Mouse (Mus musculus): ENCODE data around the gene Gabrd.
A peak's percentile ranks its signal among the peaks of the same experiment; 100 is the strongest.

Gabrd gene

GRCm38 (mm10) chr4:155344299-155344600 lies 53.7 kb downstream of the Gabrd start:
- no peak for ATAC-seq (ENCODE audit: low TSS enrichment)

DNA sequence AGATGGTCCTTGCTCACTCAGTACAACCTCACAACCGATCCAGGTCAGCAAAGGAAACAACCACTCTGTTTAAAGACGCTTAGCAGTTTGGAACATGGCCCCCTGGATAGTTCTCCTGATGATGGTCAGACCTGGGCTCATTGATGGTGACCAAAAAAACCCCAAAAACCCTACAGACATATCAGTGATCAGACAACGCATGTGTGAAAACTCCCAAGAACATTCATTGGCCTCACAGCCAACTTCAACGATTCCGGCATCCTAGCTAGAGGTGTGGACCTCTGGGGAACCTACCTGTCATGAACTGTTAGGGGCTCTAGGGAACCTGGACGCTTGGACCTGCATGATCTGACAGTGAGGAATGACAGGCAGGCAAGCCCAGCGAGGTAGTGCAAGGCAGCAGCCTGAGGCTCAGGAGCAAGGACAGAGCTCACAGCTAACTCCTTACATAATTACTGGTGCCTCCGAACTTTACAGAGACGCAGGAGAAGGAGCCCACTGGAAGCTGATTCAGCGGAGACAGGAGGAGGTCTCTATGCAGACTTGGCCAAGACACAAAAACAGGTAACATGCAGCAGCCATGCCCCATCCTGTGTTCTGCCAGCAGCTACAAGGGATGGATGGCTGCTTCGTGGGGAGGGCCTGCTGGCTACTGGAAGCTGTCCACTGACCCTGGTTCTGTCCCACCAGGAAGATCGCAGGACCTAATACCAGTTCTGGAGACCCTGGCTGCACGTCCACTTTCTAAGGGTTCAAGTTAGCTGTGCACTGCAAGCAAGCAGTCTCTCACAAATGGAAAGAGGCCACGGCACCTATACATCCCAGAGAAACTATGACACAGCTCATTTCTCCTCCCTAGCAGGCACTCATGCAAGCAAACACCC lies 54.3 kb downstream of the Gabrd start:
- ATAC-seq (ENCODE audit: low TSS enrichment), result peak; percentile 22; the same call in 1 of the 2 replicates

- no peak for ATAC-seq (ENCODE audit: low TSS enrichment)
Observed at GRCm38 (mm10) chr4:155336284-155337050, 61.4 kb downstream of the Gabrd start.
